Mouse (Mus musculus) bone marrow macrophage, adult 2 months (primary cell): ENCODE measurements around the gene Gdpgp1. TPM values are rescaled to one million over a fixed set of nuclear protein-coding genes. Genes with fewer than 3 reads are reported as not detected.

Experiments used
- H3K27ac ChIP-seq: 2 replicates; pipeline ENCODE4 v1.5.1; 2012; ENCODE audit warnings: low read depth, low read length; ENCODE audit not compliant: insufficient read depth
- H3K4me1 ChIP-seq: 2 replicates; pipeline ENCODE4 v1.6.1; 2012; ENCODE audit warnings: low read length; ENCODE audit not compliant: control insufficient read depth, insufficient read depth
- H3K4me3 ChIP-seq: 2 replicates; pipeline ENCODE4 v1.5.1; 2012; ENCODE audit warnings: mild to moderate bottlenecking, low read length, moderate library complexity; ENCODE audit not compliant: insufficient read depth
- CTCF ChIP-seq: IDR thresholded peaks from 2 replicates; pipeline ENCODE4 v1.5.1; 2012; ENCODE audit warnings: low read depth, mild to moderate bottlenecking, low read length, moderate library complexity
- POLR2A ChIP-seq: IDR thresholded peaks from 2 replicates; pipeline ENCODE4 v1.6.1; 2012; ENCODE audit warnings: mild to moderate bottlenecking, low read depth, low read length, borderline replicate concordance
- polyA plus RNA-seq: library from polyadenylated mRNA; stranded (reverse); fragments of >200 nt; gene quantifications from 2 replicates; pipeline ENCODE4 v1.2.4, GENCODE M21; 2012; ENCODE audit not compliant: missing spikeins, insufficient read depth, insufficient read length

The Gdpgp1 gene
- polyA plus RNA-seq, 1 experiment, result 3.5 TPM

- H3K4me3 ChIP-seq, result peak within 1 kb of the TSS; percentile 73
- peak within 1 kb of the TSS; percentile 41 for H3K27ac ChIP-seq
- TF ChIP-seq CTCF, result 0 out of 2 replicates have a peak, but pooled peaks have one; percentile 4
- no peak for TF ChIP-seq POLR2A
- 0 out of 2 replicates have a peak, but pooled peaks cover 3% of the 10 kb centered on the region for H3K4me1 ChIP-seq
These were observed 13.6 kb downstream of the Gdpgp1 start, which contains the start of gene Ttll13 for GRCm38 (mm10) chr7:80246148-80246721. Gene Ttll13 (plus strand): TSS chr7:80246376.

- peak overlapping the region; percentile 73; the same call in 1 of the 2 replicates for H3K4me3 ChIP-seq
- H3K4me1 ChIP-seq, result 0 out of 2 replicates have a peak, but pooled peaks cover 3% of the 10 kb centered on the region
- H3K27ac ChIP-seq, result no peak overlapping the region
- TF ChIP-seq CTCF (no peak), POLR2A (no peak)
These were observed 14.2 kb downstream of the Gdpgp1 start for GRCm38 (mm10) chr7:80246859-80247258.

DNA sequence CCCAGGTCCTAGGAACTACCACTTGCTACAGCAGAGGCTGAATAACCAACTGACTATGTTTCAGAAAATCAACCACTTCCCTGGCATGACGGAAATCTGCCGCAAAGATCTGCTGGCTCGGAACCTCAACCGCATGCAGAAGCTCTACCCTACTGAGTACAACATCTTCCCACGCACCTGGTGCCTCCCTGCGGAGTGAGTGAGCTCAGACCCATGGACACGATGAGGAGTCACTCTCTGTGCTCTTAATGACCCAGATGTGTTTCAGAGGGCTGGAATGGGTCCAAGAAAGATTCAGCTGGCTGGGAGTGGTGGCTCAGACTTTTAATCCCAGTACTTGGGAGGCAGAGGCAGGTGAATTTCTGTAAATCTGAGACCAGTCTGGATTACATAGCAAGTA, 19.8 kb downstream of the Gdpgp1 start:
- H3K4me3 ChIP-seq, result no peak overlapping the region
- no peak for TF ChIP-seq CTCF
- TF ChIP-seq POLR2A, result no peak
- no peak overlapping the region for H3K27ac ChIP-seq

GRCm38 (mm10) chr7:80252886-80253285, 20.2 kb downstream of the Gdpgp1 start:
- TF ChIP-seq CTCF (no peak), POLR2A (no peak)
- Histone ChIP-seq H3K27ac (no peak overlapping the region), H3K4me3 (no peak overlapping the region), H3K4me1 (no peaks in the 10 kb centered on the region)

More for the DNA sequence above, 19.8 kb downstream of the Gdpgp1 start:
- no peaks in the 10 kb centered on the region for H3K4me1 ChIP-seq

- no peak for TF ChIP-seq POLR2A
- TF ChIP-seq CTCF, result no peak
- Histone ChIP-seq H3K4me1 (peaks cover 6% of the 10 kb centered on the region; the same call in 1 of the 2 replicates), H3K27ac (no peak overlapping the region), H3K4me3 (no peak overlapping the region)
These were observed 23.3 kb downstream of the Gdpgp1 start for GRCm38 (mm10) chr7:80255981-80256380.

GRCm38 (mm10) chr7:80257706-80258105, 25.0 kb downstream of the Gdpgp1 start:
- no peak overlapping the region for H3K4me3 ChIP-seq
- TF ChIP-seq CTCF (no peak), POLR2A (no peak)
- H3K4me1 ChIP-seq, result peaks cover 10% of the 10 kb centered on the region; the same call in 1 of the 2 replicates
- H3K27ac ChIP-seq, result no peak overlapping the region

DNA sequence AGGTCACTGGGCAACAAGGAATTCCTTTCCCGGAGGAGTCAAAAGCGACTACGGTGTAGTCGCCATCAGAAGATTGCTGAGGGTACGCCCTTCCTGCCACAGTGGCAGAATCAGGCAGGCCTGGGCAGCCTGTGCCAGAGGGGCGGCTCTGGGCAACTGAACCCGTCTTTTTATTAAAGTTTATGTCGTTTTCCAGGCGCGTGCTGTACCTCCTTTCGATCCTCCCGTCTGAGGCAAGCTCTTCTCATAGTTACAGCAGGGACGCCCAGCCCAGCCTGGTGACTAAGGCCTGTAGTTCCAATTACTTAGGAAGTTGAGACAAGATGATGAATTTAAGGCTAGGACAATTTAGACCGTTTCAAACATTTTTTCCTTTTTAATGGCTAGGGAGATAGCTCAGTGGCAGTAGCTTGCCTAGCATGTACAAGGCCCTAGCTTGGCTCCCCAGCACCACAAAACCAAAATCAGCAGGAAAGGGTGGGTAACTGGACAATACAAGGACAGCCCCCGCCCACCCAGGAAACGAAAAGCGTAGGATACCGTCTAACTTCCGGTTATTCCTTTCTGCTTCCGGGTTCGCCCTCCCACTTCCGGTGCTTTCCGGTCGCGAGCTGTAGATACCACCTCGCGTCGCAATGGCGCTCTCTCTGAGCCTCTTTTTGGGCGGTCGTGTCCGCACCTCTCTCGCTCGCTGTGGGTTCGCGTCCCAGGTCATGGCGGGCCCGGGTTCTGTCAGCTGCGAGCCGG, 28.1 kb downstream of the Gdpgp1 start, which contains the start of gene Ngrn:
Gene Ngrn, plus strand, starts transcription at position 591 of the 747 bp plus-strand sequence.
- Histone ChIP-seq H3K4me3 (peak within 1 kb of the TSS; percentile 84), H3K27ac (peak within 1 kb of the TSS; percentile 44), H3K4me1 (peaks cover 10% of the 10 kb centered on the region; the same call in 1 of the 2 replicates)
- no peak for TF ChIP-seq POLR2A
- no peak for TF ChIP-seq CTCF

DNA sequence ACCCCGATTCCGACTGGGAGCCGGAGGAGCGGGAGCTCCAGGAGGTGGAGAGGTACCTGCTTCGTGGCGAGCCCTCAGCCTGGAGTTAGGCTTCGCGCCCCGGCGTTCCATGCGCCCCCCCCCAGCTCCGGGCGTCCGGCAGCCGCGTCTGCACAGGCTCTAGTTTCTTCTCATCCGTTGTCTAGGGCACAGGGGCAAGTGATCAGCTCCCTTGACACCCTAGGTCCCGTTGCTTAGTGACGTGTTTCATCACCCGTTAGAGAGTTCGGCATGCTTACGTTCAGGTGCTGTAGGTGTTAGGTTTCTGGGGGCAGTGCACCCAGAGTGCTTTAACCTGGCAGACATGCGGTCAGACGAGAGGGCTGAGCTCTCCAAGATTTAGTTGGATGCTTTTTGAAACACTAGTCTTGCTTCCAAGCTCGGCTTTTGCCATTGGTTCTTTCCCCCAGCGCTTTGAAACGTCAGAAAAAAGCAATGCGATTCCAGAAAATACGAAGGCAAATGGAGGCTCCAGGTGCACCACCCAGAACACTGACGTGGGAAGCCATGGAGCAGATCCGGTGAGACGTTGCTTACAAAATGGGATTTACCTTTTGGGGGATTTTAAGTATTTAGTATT, 28.8 kb downstream of the Gdpgp1 start:
- Histone ChIP-seq H3K4me3 (peak overlapping the region; percentile 84), H3K4me1 (peaks cover 10% of the 10 kb centered on the region; the same call in 1 of the 2 replicates), H3K27ac (peak overlapping the region; percentile 44)
- TF ChIP-seq POLR2A, result no peak
- no peak for TF ChIP-seq CTCF

GRCm38 (mm10) chr7:80264606-80265005, 31.9 kb downstream of the Gdpgp1 start:
- Histone ChIP-seq H3K4me3 (no peak overlapping the region), H3K4me1 (peaks cover 15% of the 10 kb centered on the region), H3K27ac (no peak overlapping the region)
- no peak for TF ChIP-seq POLR2A
- TF ChIP-seq CTCF, result no peak
